ENCODE assay signal across 1 mouse cellular context in the genomic region with DNA sequence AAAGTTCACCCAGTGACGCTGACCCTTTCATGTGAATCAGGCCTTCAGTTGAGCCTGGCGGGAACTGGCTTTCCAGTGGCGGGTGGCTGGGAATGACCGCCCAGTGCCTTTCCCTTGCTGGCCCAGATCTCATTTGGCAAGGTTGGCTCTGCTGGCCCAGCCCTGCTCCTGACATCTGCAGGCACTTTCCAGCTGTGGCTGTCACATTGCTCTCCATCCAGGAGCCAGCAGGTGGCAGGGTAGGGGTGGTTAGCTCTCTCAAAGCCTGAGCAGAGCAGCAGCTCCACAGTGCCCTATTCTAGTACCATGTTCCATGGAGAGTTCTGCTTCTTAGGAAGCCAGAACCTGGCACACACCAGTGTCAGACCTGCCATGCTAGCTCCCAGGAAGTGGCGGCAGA.
A peak's percentile ranks its signal among the peaks of the same experiment; 100 is the strongest.
TF ChIP-seq lines count a peak whose summit lies in the region.

No protein-coding gene starts in this region.

TF ChIP-seq in myocyte, 11 proteins besides CTCF, POLR2A, EP300 and RAD21:
- no peak for TF ChIP-seq E2F4 (IDR thresholded peaks at IDR 0.05; ENCODE audit: insufficient read depth)
- TF ChIP-seq MYOG (IDR thresholded peaks at IDR 0.05; ENCODE audit: control insufficient read depth in 1 of 3, insufficient read depth in 1 of 3, insufficient read length in 2 of 3, low read depth in 2 of 3): peak in 1 of 3 experiments; percentile 46
- TF ChIP-seq MYOD1 (IDR thresholded peaks at IDR 0.05; ENCODE audit: control insufficient read depth in 1 of 3, insufficient read length in 2 of 3, low read depth in 2 of 3): peak; percentile 6 to 62 (median 52)
- no peak for TF ChIP-seq REST (IDR thresholded peaks at IDR 0.05; ENCODE audit: insufficient read depth, insufficient read length)
- TF ChIP-seq SRF (IDR thresholded peaks at IDR 0.05; ENCODE audit: control insufficient read depth, insufficient read length, low read depth): peak; percentile 2
